Mouse (Mus musculus): ENCODE results near the gene Ikzf1.

DNA sequence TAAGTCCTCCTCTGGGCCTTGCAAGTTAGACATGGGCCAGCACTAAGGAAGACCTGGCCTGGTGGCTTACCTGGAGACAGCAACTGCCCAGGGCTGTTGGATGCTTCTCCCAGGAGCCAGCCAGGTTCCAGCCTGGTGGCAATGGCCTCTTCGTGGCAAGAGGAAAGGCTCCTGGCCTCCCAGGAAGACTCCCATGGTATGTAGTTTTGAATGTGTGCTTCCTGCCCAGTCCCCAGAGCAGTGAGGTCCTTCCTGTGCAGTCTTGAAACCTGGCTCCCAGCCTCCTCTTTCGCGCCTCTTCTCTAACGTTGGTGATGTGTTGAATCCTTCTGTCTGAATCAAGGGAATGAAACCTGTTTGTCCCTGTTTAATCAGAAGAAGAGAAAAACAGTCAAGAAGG lies 11.1 kb downstream of the Ikzf1 start:
- TF ChIP-seq CTCF (conservative IDR thresholded peaks at IDR 0.05; ENCODE audit: low read length) (no peak), POU5F1 (IDR thresholded peaks at IDR 0.05; ENCODE audit: borderline replicate concordance, low read length) (no peak)

All from E14TG2a.4 (cell line).